Mouse (Mus musculus): Measurements from ENCODE around the gene Sirt3.
A peak's percentile ranks its signal among the peaks of the same experiment; 100 is the strongest.

The Sirt3 gene

DNA sequence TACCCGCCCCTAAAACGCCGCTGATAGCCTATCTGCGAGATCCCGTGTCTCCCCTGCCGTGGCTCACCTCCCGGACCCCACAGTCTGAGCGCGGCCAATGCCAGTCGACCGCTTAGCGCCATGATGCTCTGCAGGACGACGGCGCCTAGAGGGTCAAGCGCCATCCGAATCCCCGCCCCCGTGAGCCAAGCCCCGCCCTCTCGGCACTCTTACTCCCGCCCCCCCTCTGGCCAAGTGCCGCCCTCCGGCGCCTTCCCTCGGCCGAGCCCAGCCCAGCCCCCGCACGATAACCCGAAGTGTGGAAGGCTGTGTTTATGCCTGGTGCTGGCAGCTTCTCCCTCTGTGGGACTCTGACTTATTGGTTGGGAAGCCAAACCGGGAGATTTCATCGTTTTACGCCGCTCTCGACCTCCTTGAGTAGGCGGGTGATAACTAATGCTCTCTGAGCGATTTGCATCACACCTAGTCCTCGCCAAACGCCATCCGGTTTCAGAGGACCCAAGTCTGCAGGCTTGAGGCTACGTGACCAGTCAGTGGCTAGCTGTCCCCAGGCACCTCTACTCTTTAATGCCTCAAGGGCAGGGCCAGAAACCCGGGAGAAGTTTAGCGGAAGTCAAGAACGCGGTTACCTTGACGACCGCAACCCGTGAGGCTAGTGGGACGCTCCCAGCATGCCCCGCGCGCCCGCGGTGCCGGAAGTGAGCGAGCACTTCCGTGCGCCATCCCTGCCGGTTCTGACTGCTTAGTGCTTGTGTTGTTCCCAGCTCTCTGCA, at the start of gene Sirt3, which contains the start of gene Psmd13:
Sirt3 (minus strand) TSS at position 614 of the 773 bp plus-strand sequence.
Psmd13 (plus strand) TSS at position 273 of the 773 bp plus-strand sequence.
- peak; percentile 99 for DNase-seq

DNA sequence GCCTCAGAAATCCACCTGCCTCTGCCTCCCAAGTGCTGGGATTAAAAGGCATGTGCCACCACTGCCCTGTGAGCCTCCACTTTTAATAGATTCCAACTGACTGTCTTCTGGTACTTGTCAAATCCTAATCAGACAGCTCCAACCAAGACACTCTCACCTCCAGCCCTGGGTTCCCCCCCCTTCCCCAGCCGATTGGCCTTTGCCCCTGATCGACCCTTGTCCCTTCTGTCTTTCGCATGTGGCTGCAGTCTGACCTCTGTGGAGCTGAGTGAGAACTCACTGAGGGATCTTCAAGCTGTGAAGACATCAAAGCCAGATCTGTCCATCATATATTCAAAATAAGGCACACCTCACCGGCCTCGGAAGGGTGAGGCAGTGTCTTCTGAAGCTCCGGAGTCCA, 45.1 kb upstream of the Sirt3 start:
- no peak for DNase-seq

GRCm38 (mm10) chr7:140923070-140923775, 41.1 kb upstream of the Sirt3 start:
- DNase-seq, result no peak

DNA sequence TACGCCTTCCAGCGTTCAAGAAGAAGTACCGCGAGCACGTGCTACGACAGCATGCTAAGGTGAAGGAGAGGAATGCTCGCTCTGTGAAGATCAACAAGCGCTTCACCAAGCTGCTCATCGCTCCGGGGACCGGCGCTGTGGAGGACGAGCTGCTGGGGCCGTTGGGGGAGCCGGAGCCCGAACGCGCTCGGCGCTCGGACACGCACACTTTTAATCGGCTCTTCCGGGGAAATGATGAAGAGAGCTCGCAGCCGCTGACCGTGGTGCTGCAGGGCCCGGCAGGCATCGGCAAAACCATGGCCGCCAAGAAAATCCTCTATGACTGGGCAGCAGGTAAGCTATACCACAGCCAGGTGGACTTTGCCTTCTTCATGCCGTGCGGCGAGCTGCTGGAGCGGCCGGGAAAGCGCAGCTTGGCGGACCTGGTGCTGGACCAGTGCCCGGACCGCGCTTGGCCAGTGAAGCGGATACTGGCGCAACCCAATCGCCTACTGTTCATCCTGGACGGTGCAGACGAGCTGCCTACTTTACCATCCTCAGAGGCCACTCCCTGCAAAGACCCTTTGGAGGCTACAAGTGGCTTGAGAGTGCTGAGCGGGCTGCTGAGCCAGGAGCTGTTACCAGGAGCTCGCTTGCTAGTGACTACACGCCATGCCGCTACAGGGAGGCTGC, 40.4 kb upstream of the Sirt3 start:
- DNase-seq, result no peak

GRCm38 (mm10) chr7:140921225-140921975, 39.3 kb upstream of the Sirt3 start:
- no peak for DNase-seq

- no peak for DNase-seq
Measured at GRCm38 (mm10) chr7:140920418-140921029, 38.4 kb upstream of the Sirt3 start, which contains the start of gene Nlrp6. Gene Nlrp6 (plus strand): TSS chr7:140920902.

DNA sequence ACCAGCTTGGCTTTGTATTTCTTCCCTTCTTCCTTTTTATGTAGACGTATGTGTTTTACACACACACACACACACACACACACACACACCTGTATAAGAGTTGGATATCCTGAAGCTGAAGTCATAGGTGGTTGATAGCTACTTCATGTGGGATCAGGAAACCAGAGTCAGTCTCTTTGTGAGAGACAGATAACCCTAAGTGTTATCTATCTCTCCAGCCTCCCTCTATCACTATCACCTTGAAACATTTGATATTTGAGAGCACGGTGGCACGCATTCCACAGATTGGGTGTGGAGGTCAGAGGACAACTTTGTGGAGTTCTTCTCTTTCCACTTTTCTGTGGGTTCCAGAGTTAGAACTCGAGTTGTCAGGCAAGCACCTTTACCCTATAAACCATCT, 37.8 kb upstream of the Sirt3 start:
- DNase-seq, result no peak

DNA sequence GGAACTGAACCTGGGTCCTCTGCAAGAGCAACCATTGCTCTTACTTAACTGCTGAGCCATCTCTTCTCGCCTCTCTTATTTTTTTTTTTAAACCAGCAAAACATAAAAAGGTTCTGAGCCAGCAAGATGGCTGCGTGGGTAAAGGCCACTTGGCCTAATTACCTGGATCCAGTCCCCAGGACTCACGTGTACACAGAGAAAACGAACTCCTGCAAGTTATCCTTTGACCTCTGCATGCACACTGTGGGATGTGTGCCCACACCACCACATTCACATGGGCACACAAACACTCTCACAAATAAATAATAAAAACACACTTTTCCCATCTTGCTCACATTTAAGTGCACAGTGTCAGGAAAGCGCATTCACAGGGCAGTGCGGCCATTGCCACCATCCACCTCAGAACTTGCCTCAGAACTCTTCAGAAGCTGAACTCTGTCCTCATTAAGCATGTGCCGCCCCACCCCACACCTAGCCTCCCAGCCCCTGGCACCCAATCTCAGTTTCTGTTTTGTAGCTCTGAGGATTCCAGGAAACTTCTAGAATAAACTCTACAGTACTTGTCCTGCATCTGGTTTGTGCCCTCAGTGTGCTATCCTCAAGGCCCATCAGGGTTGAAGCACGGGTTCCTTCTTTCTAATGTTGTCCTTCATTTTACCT, 32.1 kb upstream of the Sirt3 start:
- DNase-seq, result no peak

DNA sequence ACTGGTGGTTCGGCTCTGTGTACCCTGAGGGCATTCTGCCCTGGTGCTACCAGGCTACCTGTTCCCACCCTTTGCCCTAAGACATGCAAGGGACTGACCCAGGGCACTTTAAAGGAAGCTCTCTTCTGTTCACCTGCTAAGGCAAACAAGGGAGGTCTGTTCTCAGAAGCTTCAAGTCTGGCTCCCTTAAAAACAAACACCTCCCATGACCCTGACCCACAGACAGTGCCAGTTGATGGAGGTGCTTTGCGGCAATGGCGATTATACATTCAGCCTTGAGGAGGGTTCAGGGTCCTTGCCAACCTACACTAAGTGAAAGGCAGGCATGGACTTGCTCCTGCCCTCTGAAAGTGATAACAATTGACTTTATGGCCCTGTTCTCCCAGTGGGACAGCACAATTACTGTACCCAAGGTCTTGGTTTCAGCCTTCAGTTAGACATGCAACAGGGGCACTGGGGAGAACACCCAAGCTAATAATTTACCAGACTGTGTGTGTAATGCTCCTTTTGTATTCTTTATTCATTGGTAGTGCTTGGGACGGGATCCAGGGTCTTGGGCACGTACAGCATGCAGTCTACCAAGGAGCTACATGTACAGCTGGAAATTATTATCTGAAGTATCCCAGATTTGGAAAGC, 30.9 kb upstream of the Sirt3 start:
- DNase-seq, result no peak

DNA sequence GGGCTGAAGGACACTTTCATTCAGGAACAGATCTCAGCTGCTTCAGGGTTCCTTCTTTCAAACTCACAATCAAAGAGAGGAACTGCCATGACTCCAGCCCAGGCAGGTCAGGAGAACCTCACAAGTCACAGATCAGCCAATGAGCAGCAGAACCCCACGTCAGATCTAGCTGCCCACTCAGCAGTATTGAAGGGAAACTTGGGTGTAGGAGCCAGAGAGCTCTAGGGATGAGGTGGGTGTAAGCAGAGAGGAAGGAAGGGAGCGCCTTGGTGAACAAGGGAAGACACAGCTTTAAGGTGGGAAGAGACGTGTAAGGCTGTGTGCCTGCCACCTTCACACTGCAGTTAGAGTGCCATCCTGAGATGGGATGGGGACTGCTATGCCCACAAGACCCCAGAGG, 30.2 kb upstream of the Sirt3 start:
- DNase-seq, result no peak

GRCm38 (mm10) chr7:140908634-140909107, 26.6 kb upstream of the Sirt3 start:
- peak; percentile 97 for DNase-seq

GRCm38 (mm10) chr7:140908181-140908580, 26.1 kb upstream of the Sirt3 start:
- no peak for DNase-seq

GRCm38 (mm10) chr7:140907697-140908096, 25.6 kb upstream of the Sirt3 start:
- no peak for DNase-seq

- no peak for DNase-seq
Measured at GRCm38 (mm10) chr7:140907131-140907530, 25.0 kb upstream of the Sirt3 start.

DNA sequence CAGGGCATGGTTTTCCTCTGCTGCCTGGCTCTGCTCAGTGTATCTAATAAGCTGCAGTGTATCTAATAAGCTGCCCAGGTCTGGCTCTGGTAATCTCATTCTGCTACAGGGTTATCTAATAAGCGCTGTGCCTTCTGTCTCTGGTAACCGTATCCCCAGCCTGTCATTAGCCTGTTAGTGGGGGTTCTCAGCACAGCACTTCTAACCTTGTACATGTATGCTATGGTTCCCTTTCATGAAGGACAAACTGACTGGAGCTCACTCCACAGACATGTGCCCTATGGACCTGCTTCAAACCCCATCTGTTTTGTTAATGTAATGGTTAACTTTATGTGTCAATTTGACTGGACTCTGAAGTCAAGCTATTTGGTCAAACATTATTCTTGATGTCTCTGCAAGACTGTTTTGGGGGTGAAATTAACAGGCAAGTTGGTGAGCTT, 23.6 kb upstream of the Sirt3 start:
- no peak for DNase-seq

DNA sequence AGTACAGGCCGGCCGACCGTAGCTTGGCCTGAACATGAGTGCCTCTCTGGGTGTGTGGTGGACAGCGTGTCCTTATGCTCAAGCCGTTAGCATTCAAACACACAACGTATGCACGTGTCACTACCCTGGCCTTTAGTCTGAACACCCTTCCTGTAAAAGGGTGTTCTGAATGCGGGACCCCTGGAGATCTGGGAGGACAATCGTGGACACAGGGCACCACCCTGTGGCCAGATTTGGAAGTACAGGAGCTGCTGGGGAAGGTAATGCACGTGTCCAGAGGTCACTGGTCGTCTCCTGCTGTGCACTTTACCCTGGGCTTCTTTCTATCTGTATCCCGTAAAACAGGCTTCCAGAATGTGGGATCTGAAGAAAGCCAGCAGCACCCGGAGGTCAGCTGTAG, 21.1 kb upstream of the Sirt3 start:
- DNase-seq, result peak; percentile 94

DNA sequence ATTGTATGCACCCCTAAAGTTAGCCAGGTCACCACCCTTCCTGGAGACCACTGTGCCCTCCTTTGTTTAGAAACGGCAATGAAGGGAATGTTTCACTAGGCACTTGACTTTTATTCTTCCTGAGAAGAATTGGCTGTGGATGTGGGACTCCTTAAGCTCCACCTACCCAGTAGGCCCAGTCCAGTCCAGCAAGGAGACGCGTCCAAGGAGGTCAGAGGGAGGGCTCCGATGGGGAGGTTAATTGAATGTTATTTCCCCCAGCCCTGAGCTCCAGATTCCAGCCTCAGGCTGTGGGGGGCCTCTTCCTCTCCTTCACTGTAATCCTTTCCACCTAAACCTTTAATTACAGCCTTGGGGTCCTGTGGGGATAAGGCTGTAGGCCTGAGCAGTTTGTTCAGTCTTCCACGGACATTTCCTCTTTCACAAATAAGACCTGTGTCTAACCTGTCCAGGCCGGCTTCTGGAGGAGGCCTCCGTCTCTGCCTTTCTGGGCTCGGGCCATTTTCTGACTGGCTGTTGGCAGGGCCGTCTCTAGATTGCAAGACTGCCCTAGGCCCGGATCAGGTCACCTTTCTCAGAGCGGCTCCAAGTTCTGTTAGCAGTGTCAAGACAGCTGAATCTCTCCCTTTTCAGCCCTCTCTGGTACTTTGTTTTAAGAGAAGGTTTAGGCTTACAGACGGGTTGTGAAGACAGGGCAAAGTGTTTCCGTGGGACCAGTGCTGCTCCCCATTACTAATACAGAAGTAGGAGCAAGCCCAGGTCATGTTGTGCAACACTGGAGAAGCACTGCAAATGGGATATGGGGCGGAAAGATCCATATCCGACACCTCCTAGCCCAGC, 20.1 kb upstream of the Sirt3 start:
- DNase-seq, result peak; percentile 93

- DNase-seq, result peak; percentile 98
Measured at GRCm38 (mm10) chr7:140900220-140900619, 18.1 kb upstream of the Sirt3 start, which contains the start of gene Cox8b. Gene Cox8b (minus strand): TSS chr7:140900446.

DNA sequence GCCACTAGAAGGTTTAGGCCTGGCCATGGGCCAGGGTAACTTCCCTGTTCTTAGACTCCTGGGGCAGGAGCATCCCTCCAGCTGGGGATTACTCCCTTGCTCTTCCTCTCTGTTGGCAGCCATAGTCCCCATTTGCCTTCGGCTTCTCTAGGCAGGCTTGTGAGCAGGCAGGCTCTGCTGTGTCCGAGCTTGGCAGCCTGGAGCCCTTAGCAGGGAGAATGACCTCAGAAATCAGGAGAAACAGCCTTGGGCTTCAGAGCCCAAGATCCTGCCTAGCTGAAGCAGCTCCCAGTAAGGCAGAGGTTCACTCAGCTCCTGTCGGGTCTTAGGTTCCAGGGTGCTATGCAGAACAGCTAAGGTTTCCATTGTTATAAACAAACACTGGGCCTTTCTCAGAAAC, 17.0 kb upstream of the Sirt3 start:
- DNase-seq, result peak; percentile 92

DNA sequence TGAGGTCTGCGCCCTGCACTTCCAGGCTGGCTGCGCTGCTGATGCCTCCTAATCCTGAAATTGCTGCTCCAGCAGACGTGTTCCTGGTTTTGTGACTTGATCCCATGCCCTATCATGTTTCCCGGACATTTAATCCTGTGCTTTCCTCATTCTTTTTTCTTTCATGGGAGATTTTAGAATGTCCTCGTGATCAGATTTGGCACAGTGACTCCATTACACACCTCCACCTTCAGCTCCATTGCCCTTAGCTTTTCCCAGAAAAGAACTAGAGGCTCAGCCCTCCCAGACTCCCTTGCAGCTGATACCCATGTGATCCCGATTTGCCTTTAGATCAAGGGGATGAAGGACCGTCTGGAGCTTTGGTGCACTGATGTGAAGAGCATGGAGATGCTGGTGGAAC, 15.8 kb upstream of the Sirt3 start:
- no peak for DNase-seq
